Mouse (Mus musculus): ENCODE measurements around the gene Fam183b.
"Not testable (repeated sequence)": the region's sequence is repeated elsewhere in the genome, so short reads cannot be mapped to it uniquely, and the experiment has no call there.

Fam183b gene

DNA sequence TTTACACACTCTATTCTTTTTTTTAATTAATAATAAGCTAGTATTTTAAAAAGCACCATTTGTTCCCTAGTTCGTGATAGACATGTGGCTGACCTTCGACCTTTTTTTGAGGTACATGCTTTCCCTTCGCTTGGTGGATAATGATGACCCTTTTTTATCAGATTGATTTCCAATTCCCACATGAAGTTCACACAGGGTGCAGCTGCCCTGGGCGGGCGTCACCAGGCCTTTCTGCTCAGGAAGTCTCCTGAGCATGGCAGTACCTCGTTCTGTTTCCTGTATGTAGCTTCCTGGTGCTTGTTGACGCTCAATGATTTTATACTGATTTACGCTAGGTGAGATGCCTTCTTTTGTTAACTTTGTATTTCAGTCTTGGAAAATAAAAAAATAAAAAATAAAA lies 13.4 kb downstream of the Fam183b start:
- H3K4me1 ChIP-seq (replicated peaks; ENCODE audit: low read depth, low read length) = no peaks in the 10 kb centered on the region; the same call in 1 of the 2 replicates
- 0 out of 2 replicates have a peak, but pooled peaks cover 5% of the 10 kb centered on the region for H3K27me3 ChIP-seq (ENCODE audit: insufficient read depth, low read length)
- TF ChIP-seq POU5F1 (IDR thresholded peaks at IDR 0.05; ENCODE audit: borderline replicate concordance, low read length) (no peak), CTCF (conservative IDR thresholded peaks at IDR 0.05; ENCODE audit: low read length) (no peak), NANOG (IDR thresholded peaks at IDR 0.05; ENCODE audit: borderline replicate concordance, low read length) (no peak)
- no peaks in the 10 kb centered on the region for H3K9me3 ChIP-seq (ENCODE audit: low read length)
- H3K36me3 ChIP-seq (ENCODE audit: insufficient read depth, low read length) = no peaks in the 10 kb centered on the region
- H3K4me3 ChIP-seq (replicated peaks; ENCODE audit: low read length) = no peak overlapping the region

DNA sequence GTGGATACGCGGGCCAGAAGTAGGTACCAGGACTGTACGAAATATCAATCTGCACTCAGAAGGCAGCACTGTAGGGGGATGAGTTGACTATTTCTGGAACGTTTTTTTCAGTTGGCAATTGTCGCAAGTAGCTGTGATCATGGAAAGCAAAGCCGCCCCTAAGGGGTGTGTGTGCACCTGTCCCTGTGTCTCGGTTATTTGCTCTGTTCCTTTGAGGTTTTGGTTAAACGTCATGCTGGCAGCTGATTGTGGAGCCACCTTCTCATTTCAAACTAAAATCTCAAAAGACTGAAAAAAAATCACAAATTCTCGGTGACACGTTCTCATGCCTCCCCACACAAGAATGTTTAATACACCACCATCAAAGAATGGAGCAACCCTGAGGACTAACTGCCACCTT lies 14.1 kb downstream of the Fam183b start:
- TF ChIP-seq CTCF (conservative IDR thresholded peaks at IDR 0.05; ENCODE audit: low read length) = no peak
- Histone ChIP-seq H3K4me3 (replicated peaks; ENCODE audit: low read length) (no peak overlapping the region), H3K4me1 (replicated peaks; ENCODE audit: low read depth, low read length) (no peaks in the 10 kb centered on the region; the same call in 1 of the 2 replicates), H3K27me3 (ENCODE audit: insufficient read depth, low read length) (0 out of 2 replicates have a peak, but pooled peaks cover 5% of the 10 kb centered on the region), H3K36me3 (ENCODE audit: insufficient read depth, low read length) (no peaks in the 10 kb centered on the region), H3K9me3 (ENCODE audit: low read length) (no peaks in the 10 kb centered on the region)

DNA sequence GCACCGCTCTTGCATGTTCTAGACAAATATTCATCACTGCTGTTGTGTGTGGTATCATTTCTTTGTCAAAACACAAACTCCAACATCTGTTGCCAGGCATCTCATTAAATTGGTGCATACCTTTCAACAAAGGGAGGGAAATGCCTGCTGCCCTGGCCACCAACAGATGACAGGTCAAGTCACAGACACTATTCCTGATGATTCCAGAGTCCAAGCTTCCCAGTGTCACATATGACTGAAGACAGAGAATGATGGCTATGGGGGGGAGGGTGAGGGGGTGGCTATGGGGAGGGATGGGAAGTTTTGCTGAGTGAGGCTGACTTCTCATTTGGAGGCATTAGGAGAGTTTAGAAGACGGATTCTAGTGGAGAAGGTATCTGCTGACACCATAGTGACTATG lies 17.6 kb downstream of the Fam183b start:
- Histone ChIP-seq H3K9me3 (ENCODE audit: low read length) (no peaks in the 10 kb centered on the region), H3K4me3 (replicated peaks; ENCODE audit: low read length) (no peak overlapping the region), H3K4me1 (replicated peaks; ENCODE audit: low read depth, low read length) (no peaks in the 10 kb centered on the region; the same call in 1 of the 2 replicates), H3K36me3 (ENCODE audit: insufficient read depth, low read length) (no peaks in the 10 kb centered on the region), H3K27me3 (ENCODE audit: insufficient read depth, low read length) (0 out of 2 replicates have a peak, but pooled peaks cover 5% of the 10 kb centered on the region)
- no peak for TF ChIP-seq POU5F1 (IDR thresholded peaks at IDR 0.05; ENCODE audit: borderline replicate concordance, low read length)
- TF ChIP-seq CTCF (conservative IDR thresholded peaks at IDR 0.05; ENCODE audit: low read length) = no peak
- no peak for TF ChIP-seq NANOG (IDR thresholded peaks at IDR 0.05; ENCODE audit: borderline replicate concordance, low read length)

DNA sequence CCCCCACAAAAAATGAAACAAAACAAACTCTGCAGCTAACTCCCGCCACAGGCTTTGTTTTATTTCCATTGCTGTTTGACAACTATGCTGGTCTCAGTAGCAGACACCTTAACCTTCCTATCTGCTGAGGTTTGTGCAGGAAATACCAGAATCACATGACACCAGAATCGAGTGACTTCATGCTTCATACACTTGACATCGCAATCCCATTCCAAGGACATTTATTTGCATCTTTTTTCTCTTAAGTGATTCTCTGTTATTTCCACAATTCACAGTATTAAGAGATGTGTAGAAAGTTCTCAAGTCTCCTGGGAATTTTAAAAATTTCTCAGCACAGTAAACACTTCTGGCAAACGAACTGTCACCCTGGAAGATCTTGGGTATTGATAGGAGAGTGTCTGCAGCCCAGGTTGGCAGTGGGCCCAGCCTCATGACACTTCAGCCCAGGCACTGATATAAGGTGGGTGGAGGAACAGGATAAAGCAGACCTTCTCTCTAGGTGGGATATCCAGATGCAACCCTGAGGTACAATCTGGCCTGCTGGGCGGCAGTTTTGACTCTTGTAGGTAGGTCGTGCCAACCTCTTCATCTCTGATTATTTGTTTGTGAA lies 19.2 kb downstream of the Fam183b start, which contains the start of gene Olfr314:
Gene Olfr314, plus strand, starts transcription at position 473 of the 610 bp plus-strand sequence.
- H3K4me1 ChIP-seq (replicated peaks; ENCODE audit: low read depth, low read length) = peaks cover 5% of the 10 kb centered on the region
- no peaks in the 10 kb centered on the region for H3K9me3 ChIP-seq (ENCODE audit: low read length)
- H3K27me3 ChIP-seq (ENCODE audit: insufficient read depth, low read length) = 0 out of 2 replicates have a peak, but pooled peaks cover 5% of the 10 kb centered on the region
- no peak within 1 kb of the TSS for H3K4me3 ChIP-seq (replicated peaks; ENCODE audit: low read length)
- TF ChIP-seq NANOG (IDR thresholded peaks at IDR 0.05; ENCODE audit: borderline replicate concordance, low read length) (no peak), CTCF (conservative IDR thresholded peaks at IDR 0.05; ENCODE audit: low read length) (no peak), POU5F1 (IDR thresholded peaks at IDR 0.05; ENCODE audit: borderline replicate concordance, low read length) (no peak)
- no peaks in the 10 kb centered on the region for H3K36me3 ChIP-seq (ENCODE audit: insufficient read depth, low read length)

DNA sequence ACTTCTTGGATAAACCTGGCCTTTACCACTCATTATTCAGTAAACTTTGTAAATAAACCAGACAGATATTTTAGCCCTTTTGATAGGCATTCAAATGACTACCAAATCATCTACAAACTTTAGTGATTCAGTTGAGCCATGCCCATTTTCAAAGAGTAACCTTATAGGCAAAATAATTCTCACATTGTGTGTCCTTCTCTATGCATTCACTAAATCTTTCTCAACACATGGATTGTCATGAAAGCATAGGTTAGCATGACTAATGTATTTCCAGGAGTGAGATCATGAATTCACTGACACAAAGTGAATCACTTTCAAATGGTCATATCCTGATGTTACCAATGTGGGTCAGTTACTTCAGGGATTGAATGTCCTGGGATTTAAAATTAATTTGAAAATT lies 28.9 kb downstream of the Fam183b start, which contains the start of gene Olfr315:
Gene Olfr315, plus strand, starts transcription at position 301 of the 400 bp plus-strand sequence.
- no peaks in the 10 kb centered on the region for H3K4me1 ChIP-seq (replicated peaks; ENCODE audit: low read depth, low read length)
- TF ChIP-seq CTCF (conservative IDR thresholded peaks at IDR 0.05; ENCODE audit: low read length) (no peak), POU5F1 (IDR thresholded peaks at IDR 0.05; ENCODE audit: borderline replicate concordance, low read length) (no peak), NANOG (IDR thresholded peaks at IDR 0.05; ENCODE audit: borderline replicate concordance, low read length) (no peak)
- no peaks in the 10 kb centered on the region for H3K36me3 ChIP-seq (ENCODE audit: insufficient read depth, low read length)
- H3K27me3 ChIP-seq (ENCODE audit: insufficient read depth, low read length) = no peaks in the 10 kb centered on the region
- no peak within 1 kb of the TSS for H3K4me3 ChIP-seq (replicated peaks; ENCODE audit: low read length)
- no peaks in the 10 kb centered on the region for H3K9me3 ChIP-seq (ENCODE audit: low read length)

DNA sequence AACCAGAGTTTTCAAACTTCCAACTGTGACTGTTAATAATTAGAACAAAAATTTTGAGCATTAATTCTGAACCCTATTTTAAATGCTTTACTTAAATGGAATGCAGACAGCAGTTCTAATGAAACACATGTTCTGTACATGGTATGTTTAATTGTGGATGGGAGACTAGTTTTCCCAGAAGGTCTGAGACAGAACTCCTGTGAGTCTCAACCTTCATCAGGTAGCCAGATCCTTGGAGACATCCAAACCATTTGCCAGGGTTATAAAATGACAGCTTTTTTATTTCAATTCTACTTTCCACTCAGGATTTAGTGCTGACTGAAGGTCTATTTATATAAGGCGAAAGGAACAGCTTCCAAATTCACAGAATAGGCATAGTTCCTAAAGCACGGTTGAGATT lies 49.3 kb downstream of the Fam183b start, which contains the start of gene Olfr316:
Gene Olfr316, plus strand, starts transcription at position 301 of the 400 bp plus-strand sequence.
- H3K27me3 ChIP-seq (ENCODE audit: insufficient read depth, low read length) = no peaks in the 10 kb centered on the region
- H3K36me3 ChIP-seq (ENCODE audit: insufficient read depth, low read length) = no peaks in the 10 kb centered on the region
- H3K4me3 ChIP-seq (replicated peaks; ENCODE audit: low read length) = no peak within 1 kb of the TSS
- no peak for TF ChIP-seq CTCF (conservative IDR thresholded peaks at IDR 0.05; ENCODE audit: low read length)
- no peak for TF ChIP-seq NANOG (IDR thresholded peaks at IDR 0.05; ENCODE audit: borderline replicate concordance, low read length)
- no peak for TF ChIP-seq POU5F1 (IDR thresholded peaks at IDR 0.05; ENCODE audit: borderline replicate concordance, low read length)
- no peaks in the 10 kb centered on the region for H3K9me3 ChIP-seq (ENCODE audit: low read length)
- no peaks in the 10 kb centered on the region for H3K4me1 ChIP-seq (replicated peaks; ENCODE audit: low read depth, low read length)

DNA sequence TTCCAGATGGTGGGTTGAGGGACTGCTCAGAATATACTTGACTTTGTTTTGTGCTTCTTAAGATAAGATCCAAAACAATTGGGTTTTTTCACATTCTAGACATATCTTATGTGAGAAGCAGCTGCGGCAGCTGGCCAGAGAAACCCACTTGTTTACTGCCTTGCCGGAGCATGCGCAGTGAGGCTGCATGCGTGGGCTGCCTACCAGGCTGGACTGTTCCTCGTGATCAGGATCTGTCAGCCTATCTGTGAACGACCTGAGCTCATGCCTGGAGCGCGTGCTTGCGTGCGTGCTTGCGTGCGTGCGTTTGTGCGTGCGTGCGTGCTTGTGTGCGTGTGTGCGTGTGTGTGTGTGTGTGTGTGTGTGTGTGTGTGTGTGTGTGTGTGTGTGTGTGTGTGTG lies 50.7 kb downstream of the Fam183b start:
- not testable (repeated sequence) for H3K4me1 ChIP-seq (replicated peaks; ENCODE audit: low read depth, low read length); H3K36me3 ChIP-seq (ENCODE audit: insufficient read depth, low read length); H3K9me3 ChIP-seq (ENCODE audit: low read length); H3K4me3 ChIP-seq (replicated peaks; ENCODE audit: low read length); H3K27me3 ChIP-seq (ENCODE audit: insufficient read depth, low read length)
